In the genomic region with DNA sequence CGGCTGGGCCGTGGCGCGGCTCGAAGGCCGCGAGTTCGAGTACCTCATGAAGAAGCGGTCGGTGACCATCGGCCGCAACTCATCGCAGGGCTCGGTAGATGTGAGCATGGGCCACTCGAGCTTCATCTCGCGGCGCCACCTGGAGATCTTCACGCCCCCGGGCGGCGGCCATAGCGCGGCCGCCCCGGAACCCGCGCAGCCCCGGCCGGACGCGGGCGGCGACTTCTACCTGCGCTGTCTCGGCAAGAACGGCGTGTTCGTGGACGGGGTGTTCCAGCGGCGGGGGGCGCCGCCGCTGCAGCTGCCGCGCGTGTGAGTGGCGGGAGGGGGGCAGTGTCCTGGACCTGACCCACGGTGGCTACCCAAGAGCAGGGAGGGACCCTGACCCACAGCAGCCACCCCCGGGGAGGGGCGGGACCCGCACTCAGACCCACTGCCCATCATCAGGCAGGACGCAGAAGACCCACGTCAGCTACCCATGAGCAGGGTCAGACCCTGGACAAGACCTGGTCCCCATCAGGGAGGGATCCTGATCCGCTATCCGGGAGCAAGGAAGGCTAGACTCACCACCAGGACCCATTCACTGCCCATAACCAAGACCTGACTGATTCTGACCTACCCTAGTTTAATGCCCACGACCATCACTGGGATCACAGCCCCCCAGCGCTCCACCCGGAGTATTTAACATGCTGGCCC, we compare ENCODE assay signal across 1 mouse cellular context.
TF ChIP-seq lines count a peak whose summit lies in the region.

No protein-coding gene starts in this region.

TF ChIP-seq in ES-E14, 5 proteins besides CTCF, POLR2A, EP300 and RAD21:
- no peak for TF ChIP-seq ZC3H11A (IDR thresholded peaks at IDR 0.05; ENCODE audit: borderline replicate concordance, low read depth, low read length)
- TF ChIP-seq MAFK (IDR thresholded peaks at IDR 0.05; ENCODE audit: insufficient read depth, low read depth, low read length) = no peak
- TF ChIP-seq CHD2 (IDR thresholded peaks at IDR 0.05; ENCODE audit: low read depth, low read length) = no peak
TF ChIP-seq in ES-E14: peak in this region for 0.
